Mouse (Mus musculus): ENCODE data around the gene Gm49711. TPM values are rescaled to one million over a fixed set of nuclear protein-coding genes. Genes with fewer than 3 reads are reported as not detected.

Gene Gm49711
- polyA plus RNA-seq, 1 experiment from 2014 or later: not detected

GRCm38 (mm10) chr16:92105631-92106030 is 47.5 kb downstream of the Gm49711 start:
- no peak overlapping the region for H3K9ac ChIP-seq
- no peaks in the 10 kb centered on the region for H3K9me3 ChIP-seq (replicated peaks)
- ATAC-seq: no peak
- H3K27me3 ChIP-seq (replicated peaks): no peaks in the 10 kb centered on the region
- H3K36me3 ChIP-seq: peaks cover 9% of the 10 kb centered on the region; the same call in 1 of the 2 replicates
- H3K27ac ChIP-seq: no peak overlapping the region
- H3K4me2 ChIP-seq: no peak overlapping the region
- no peak overlapping the region for H3K4me3 ChIP-seq
- WGBS (ENCODE audit: insufficient replicate concordance): 74% methylated on average over 3 of the region's 3 CpGs
- H3K4me1 ChIP-seq: no peaks in the 10 kb centered on the region

GRCm38 (mm10) chr16:92107346-92107745 is 49.2 kb downstream of the Gm49711 start:
- H3K36me3 ChIP-seq: peaks cover 6% of the 10 kb centered on the region
- no peak overlapping the region for H3K27ac ChIP-seq
- WGBS (ENCODE audit: insufficient replicate concordance): 71% methylated on average over 5 of the region's 5 CpGs
- no peaks in the 10 kb centered on the region for H3K27me3 ChIP-seq (replicated peaks)
- H3K4me3 ChIP-seq: no peak overlapping the region
- no peak overlapping the region for H3K9ac ChIP-seq
- ATAC-seq: no peak
- no peaks in the 10 kb centered on the region for H3K9me3 ChIP-seq (replicated peaks)
- H3K4me1 ChIP-seq: no peaks in the 10 kb centered on the region
- H3K4me2 ChIP-seq: no peak overlapping the region

GRCm38 (mm10) chr16:92114706-92115241 is 56.7 kb downstream of the Gm49711 start:
- Histone ChIP-seq H3K4me2 (no peak overlapping the region), H3K27me3 (replicated peaks) (no peaks in the 10 kb centered on the region), H3K9ac (no peak overlapping the region), H3K27ac (no peak overlapping the region), H3K36me3 (peaks cover 16% of the 10 kb centered on the region), H3K4me3 (no peak overlapping the region), H3K4me1 (peaks cover 14% of the 10 kb centered on the region), H3K9me3 (replicated peaks) (no peaks in the 10 kb centered on the region)
- ATAC-seq: no peak
- WGBS (ENCODE audit: insufficient replicate concordance): 72% methylated on average over 5 of the region's 5 CpGs

- 46% methylated on average over 20 of the region's 20 CpGs for WGBS (ENCODE audit: insufficient replicate concordance)
- Histone ChIP-seq H3K4me3 (no peak overlapping the region), H3K9me3 (replicated peaks) (no peaks in the 10 kb centered on the region), H3K27ac (no peak overlapping the region), H3K4me1 (peaks cover 14% of the 10 kb centered on the region), H3K36me3 (peaks cover 16% of the 10 kb centered on the region), H3K9ac (no peak overlapping the region), H3K27me3 (replicated peaks) (no peaks in the 10 kb centered on the region), H3K4me2 (peak overlapping the region; percentile 30)
- peak; percentile 53; the same call in 1 of the 2 replicates for ATAC-seq
Measured at GRCm38 (mm10) chr16:92115611-92116421, 57.7 kb downstream of the Gm49711 start.

- Histone ChIP-seq H3K36me3 (peaks cover 8% of the 10 kb centered on the region), H3K27me3 (replicated peaks) (no peaks in the 10 kb centered on the region), H3K9me3 (replicated peaks) (no peaks in the 10 kb centered on the region), H3K4me2 (no peak overlapping the region), H3K9ac (no peak overlapping the region), H3K4me1 (peaks cover 14% of the 10 kb centered on the region), H3K27ac (no peak overlapping the region), H3K4me3 (no peak overlapping the region)
- 78% methylated on average over 9 of the region's 9 CpGs for WGBS (ENCODE audit: insufficient replicate concordance)
- ATAC-seq: no peak
Measured at GRCm38 (mm10) chr16:92117337-92118209, 59.5 kb downstream of the Gm49711 start.

- Histone ChIP-seq H3K27ac (no peak overlapping the region), H3K4me2 (no peak overlapping the region), H3K4me3 (no peak overlapping the region), H3K9me3 (replicated peaks) (0 out of 2 replicates have a peak, but pooled peaks cover under 1% of the 10 kb centered on the region), H3K4me1 (peaks cover 14% of the 10 kb centered on the region), H3K36me3 (no peaks in the 10 kb centered on the region), H3K27me3 (replicated peaks) (no peaks in the 10 kb centered on the region), H3K9ac (no peak overlapping the region)
- ATAC-seq: no peak
- 74% methylated on average over 13 of the region's 13 CpGs for WGBS (ENCODE audit: insufficient replicate concordance)
Measured at GRCm38 (mm10) chr16:92119013-92119515, 60.9 kb downstream of the Gm49711 start.

GRCm38 (mm10) chr16:92120899-92121531 is 62.9 kb downstream of the Gm49711 start:
- WGBS (ENCODE audit: insufficient replicate concordance): 74% methylated on average over 17 of the region's 17 CpGs

GRCm38 (mm10) chr16:92127226-92127625 is 69.1 kb downstream of the Gm49711 start:
- 37% methylated on average over 4 of the region's 4 CpGs for WGBS (ENCODE audit: insufficient replicate concordance)
- no peak overlapping the region for H3K27ac ChIP-seq
- H3K4me2 ChIP-seq: no peak overlapping the region
- H3K4me3 ChIP-seq: no peak overlapping the region
- H3K9me3 ChIP-seq (replicated peaks): peaks cover 6% of the 10 kb centered on the region; the same call in 1 of the 2 replicates
- H3K4me1 ChIP-seq: no peaks in the 10 kb centered on the region
- H3K9ac ChIP-seq: no peak overlapping the region
- ATAC-seq: no peak
- H3K36me3 ChIP-seq: no peaks in the 10 kb centered on the region
- H3K27me3 ChIP-seq (replicated peaks): peaks cover 6% of the 10 kb centered on the region; the same call in 1 of the 2 replicates

More at GRCm38 (mm10) chr16:92120899-92121531, 62.9 kb downstream of the Gm49711 start:
- Histone ChIP-seq H3K27me3 (replicated peaks) (no peaks in the 10 kb centered on the region), H3K9me3 (replicated peaks) (peaks cover 6% of the 10 kb centered on the region; the same call in 1 of the 2 replicates), H3K27ac (no peak overlapping the region), H3K4me1 (peaks cover 7% of the 10 kb centered on the region), H3K36me3 (no peaks in the 10 kb centered on the region), H3K4me2 (no peak overlapping the region), H3K4me3 (no peak overlapping the region), H3K9ac (no peak overlapping the region)
- no peak for ATAC-seq

GRCm38 (mm10) chr16:92127666-92128065 is 69.5 kb downstream of the Gm49711 start:
- Histone ChIP-seq H3K36me3 (no peaks in the 10 kb centered on the region), H3K4me3 (no peak overlapping the region), H3K9ac (no peak overlapping the region), H3K27me3 (replicated peaks) (peaks cover 6% of the 10 kb centered on the region; the same call in 1 of the 2 replicates), H3K27ac (no peak overlapping the region), H3K9me3 (replicated peaks) (peaks cover 6% of the 10 kb centered on the region; the same call in 1 of the 2 replicates), H3K4me2 (no peak overlapping the region), H3K4me1 (no peaks in the 10 kb centered on the region)
- WGBS (ENCODE audit: insufficient replicate concordance): 64% methylated on average over 5 of the region's 5 CpGs
- no peak for ATAC-seq

GRCm38 (mm10) chr16:92129843-92130242 is 71.7 kb downstream of the Gm49711 start:
- Histone ChIP-seq H3K4me3 (no peak overlapping the region), H3K4me1 (no peaks in the 10 kb centered on the region), H3K4me2 (no peak overlapping the region), H3K27me3 (replicated peaks) (peaks cover 6% of the 10 kb centered on the region; the same call in 1 of the 2 replicates), H3K9me3 (replicated peaks) (no peaks in the 10 kb centered on the region), H3K9ac (no peak overlapping the region), H3K27ac (no peak overlapping the region), H3K36me3 (no peaks in the 10 kb centered on the region)
- WGBS (ENCODE audit: insufficient replicate concordance): 65% methylated on average over 8 of the region's 8 CpGs
- no peak for ATAC-seq

- 66% methylated on average over 4 of the region's 4 CpGs for WGBS (ENCODE audit: insufficient replicate concordance)
- H3K9me3 ChIP-seq (replicated peaks): no peaks in the 10 kb centered on the region
- H3K9ac ChIP-seq: no peak overlapping the region
- no peak overlapping the region for H3K4me3 ChIP-seq
- H3K27ac ChIP-seq: no peak overlapping the region
- H3K27me3 ChIP-seq (replicated peaks): peaks cover 6% of the 10 kb centered on the region; the same call in 1 of the 2 replicates
- H3K4me2 ChIP-seq: no peak overlapping the region
- ATAC-seq: no peak
- H3K4me1 ChIP-seq: no peaks in the 10 kb centered on the region
- H3K36me3 ChIP-seq: no peaks in the 10 kb centered on the region
Measured at GRCm38 (mm10) chr16:92132511-92132910, 74.4 kb downstream of the Gm49711 start.
